Mouse (Mus musculus) ES-E14 (cell line): ENCODE data around the gene Mcm9. TPM values are rescaled to one million over a fixed set of nuclear protein-coding genes. Genes with fewer than 3 reads are reported as not detected.

Source experiments
- DNase-seq: peaks from one replicate; pipeline ENCODE4 v3.0.0-alpha.2; 2013; ENCODE audit warnings: low read depth, low spot score
- H3K27ac ChIP-seq: 2 replicates; pipeline ENCODE4 v1.5.1; 2012; ENCODE audit warnings: low read depth, mild to moderate bottlenecking, low read length, moderate library complexity, mixed read lengths; ENCODE audit not compliant: poor library complexity, insufficient read depth, severe bottlenecking
- H3K36me3 ChIP-seq: 2 replicates; pipeline ENCODE4 v1.6.1; 2012; ENCODE audit warnings: mild to moderate bottlenecking, low read length, moderate library complexity, mixed read lengths; ENCODE audit not compliant: control insufficient read depth, poor library complexity, insufficient read depth, severe bottlenecking
- H3K4me1 ChIP-seq, 2 experiments: fragments of 150-350 bp in 1 of 2; sonication (generic) in 1 of 2; 2 replicates each; pipeline ENCODE4 v1.6.1; 2012; ENCODE audit warnings: low read length in 2 of 2, mild to moderate bottlenecking in 1 of 2, mixed read lengths in 1 of 2; ENCODE audit not compliant: control insufficient read depth in 2 of 2, insufficient read depth in 2 of 2, poor library complexity in 1 of 2
- H3K4me3 ChIP-seq, 2 experiments: fragments of 150-350 bp in 1 of 2; sonication (generic) in 1 of 2; 2 replicates each; pipeline ENCODE4 v1.5.1; 2012; ENCODE audit warnings: low read length in 2 of 2, low read depth in 1 of 2, mild to moderate bottlenecking in 1 of 2, mixed read lengths in 1 of 2; ENCODE audit not compliant: insufficient read depth in 1 of 2, poor library complexity in 1 of 2, severe bottlenecking in 1 of 2
- H3K9ac ChIP-seq: 2 replicates; pipeline ENCODE4 v1.6.1; 2012; ENCODE audit warnings: low read depth, mild to moderate bottlenecking, low read length, mixed read lengths; ENCODE audit not compliant: poor library complexity, insufficient read depth, severe bottlenecking
- H3K9me3 ChIP-seq: fragments of 150-350 bp; sonication (generic); 2 replicates; pipeline ENCODE4 v1.6.1; 2012; ENCODE audit warnings: low read depth, mild to moderate bottlenecking, low read length; ENCODE audit not compliant: control insufficient read depth, insufficient read depth
- CHD2 ChIP-seq: IDR thresholded peaks from 2 replicates; pipeline ENCODE4 v1.6.1; 2014; ENCODE audit warnings: mild to moderate bottlenecking, low read depth, low read length, inconsistent platforms
- HCFC1 ChIP-seq: IDR thresholded peaks from 2 replicates; pipeline ENCODE4 v1.6.1; 2012; ENCODE audit warnings: low read length, inconsistent platforms, borderline replicate concordance; ENCODE audit not compliant: insufficient read depth
- MAFK ChIP-seq: IDR thresholded peaks from 2 replicates; pipeline ENCODE4 v1.6.1; 2014; ENCODE audit warnings: mild to moderate bottlenecking, low read depth, low read length, inconsistent platforms; ENCODE audit not compliant: insufficient read depth
- ZNF384 ChIP-seq: IDR thresholded peaks from 2 replicates; pipeline ENCODE4 v1.6.1; 2012; ENCODE audit warnings: low read depth, low read length, inconsistent platforms
- in situ Hi-C, 2 experiments: fragments of 600-800 bp; cut with MboI; formaldehyde crosslinking; loops; one replicate each; pipeline ENCODE4 v1.15.1; 2025; ENCODE audit warnings: low sequenced_read_pairs in 2 of 2, inconsistent platforms in 1 of 2; ENCODE audit not compliant: unreplicated experiment in 2 of 2
- total RNA-seq: library from RNA; depleted of rRNA; stranded (reverse); fragments of 300-350 nt; gene quantifications from 2 replicates; pipeline ENCODE4 v1.2.3, GENCODE M21; 2012; rRNA removed

Gene Mcm9
- total RNA-seq, 1 experiment, result 14.9 TPM

GRCm38 (mm10) chr10:53493954-53494353 lies 136.3 kb downstream of the Mcm9 start:
- Histone ChIP-seq H3K4me3 (no peak overlapping the region), H3K36me3 (no peaks in the 10 kb centered on the region), H3K4me1 (no peaks in the 10 kb centered on the region), H3K9me3 (peaks cover 3% of the 10 kb centered on the region; the same call in 1 of the 2 replicates), H3K9ac (no peak overlapping the region), H3K27ac (no peak overlapping the region)
- no peak for DNase-seq
- in situ Hi-C loops, result no loop called here
- TF ChIP-seq ZNF384 (no peak), HCFC1 (no peak), MAFK (no peak), CHD2 (no peak)

Other genes with a start within 250 kb of the Mcm9 start
- gene Asf1a, start 33.7 kb downstream of the Mcm9 start, total RNA-seq, result 42.3 and 64.7 TPM in 2 replicates
- 2.4 and 3.0 TPM in 2 replicates for gene Fam184a, start 120.7 kb upstream of the Mcm9 start, total RNA-seq